Mouse (Mus musculus): ENCODE measurements around the gene Lama1.
"Not testable (repeated sequence)": the region's sequence is repeated elsewhere in the genome, so short reads cannot be mapped to it uniquely, and the experiment has no call there.

Gene Lama1

DNA sequence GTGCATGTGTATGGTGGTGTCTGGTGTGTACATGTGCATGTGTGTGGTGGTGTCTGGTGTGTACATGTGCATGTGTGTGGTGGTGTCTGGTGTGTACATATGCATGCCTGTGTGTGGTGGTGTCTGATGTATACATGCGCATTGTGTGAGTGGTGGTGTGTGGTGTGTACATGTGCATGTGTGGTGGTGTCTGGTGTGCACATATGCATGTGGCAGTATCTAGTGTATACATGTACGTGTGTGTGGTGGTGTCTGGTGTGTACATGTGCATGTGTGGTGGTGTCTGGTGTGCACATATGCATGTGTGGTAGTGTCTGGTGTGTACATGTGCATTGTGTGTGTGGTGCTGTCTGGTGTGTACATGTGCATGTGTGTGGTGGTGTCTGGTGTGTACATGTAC lies 144.4 kb downstream of the Lama1 start:
- DNase-seq = not testable (repeated sequence)

DNA sequence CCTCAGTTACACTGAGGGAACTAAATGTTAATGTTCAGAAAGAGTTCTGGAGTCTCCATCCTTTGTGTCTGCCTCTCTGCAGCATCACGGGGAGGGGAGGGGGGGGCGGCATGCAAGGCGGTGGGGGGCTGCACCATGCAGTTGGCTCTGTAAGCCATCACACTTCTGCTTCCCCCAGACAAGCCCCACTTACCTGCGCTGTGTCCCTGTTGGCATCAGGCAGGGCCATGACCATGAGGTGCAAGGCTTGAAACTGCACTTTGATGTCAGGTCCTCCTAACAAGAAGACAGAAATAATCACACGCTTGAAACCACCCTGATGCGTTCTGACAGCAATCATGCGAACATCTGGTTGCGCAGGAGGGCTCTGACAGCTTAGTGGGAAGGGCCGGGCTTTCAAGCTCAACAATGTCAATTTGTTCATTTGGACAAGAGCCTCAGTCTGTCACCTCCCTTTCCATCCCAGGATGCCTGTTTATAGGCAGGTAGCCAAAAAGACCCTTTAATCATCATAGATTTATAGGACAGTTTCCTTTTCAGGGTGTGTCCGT lies 164.1 kb downstream of the Lama1 start:
- DNase-seq = no peak

DNA sequence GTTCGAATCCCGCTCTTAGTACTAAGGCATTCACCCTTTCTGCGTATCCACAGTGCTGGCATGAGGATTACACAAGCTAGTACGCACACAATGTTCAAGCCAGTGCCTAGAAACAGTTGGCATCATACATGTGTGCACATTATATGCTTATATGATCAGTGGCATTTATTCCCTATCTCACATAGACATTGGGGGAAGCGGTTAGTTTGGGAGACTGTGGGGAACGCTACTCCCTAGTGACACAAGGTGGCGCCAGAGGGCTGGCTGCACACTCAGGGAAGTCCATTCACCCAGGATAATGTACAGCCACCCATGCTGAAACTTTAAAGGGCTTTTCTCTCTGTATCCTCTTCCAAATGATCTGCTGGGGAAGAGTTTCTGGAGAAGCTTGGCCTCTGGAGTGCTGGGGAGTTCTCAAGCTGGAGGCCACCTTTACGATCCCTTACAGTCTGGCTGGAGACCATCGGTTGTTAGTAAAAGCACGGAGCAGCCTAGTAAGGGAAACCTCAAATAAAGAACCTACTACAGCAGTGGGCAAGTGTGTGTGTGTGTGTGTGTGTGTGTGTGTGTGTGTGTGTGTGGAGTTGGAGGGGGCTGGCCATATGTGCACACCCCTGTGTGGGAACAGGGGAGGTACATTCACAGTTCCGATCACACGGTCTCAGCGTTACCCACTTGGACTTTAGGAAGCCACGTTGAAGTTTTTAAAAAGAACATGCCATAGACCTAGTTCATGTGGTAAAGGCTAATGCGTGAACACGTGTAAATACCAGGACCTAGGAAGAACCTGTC lies 164.9 kb downstream of the Lama1 start:
- DNase-seq = peak; percentile 71

DNA sequence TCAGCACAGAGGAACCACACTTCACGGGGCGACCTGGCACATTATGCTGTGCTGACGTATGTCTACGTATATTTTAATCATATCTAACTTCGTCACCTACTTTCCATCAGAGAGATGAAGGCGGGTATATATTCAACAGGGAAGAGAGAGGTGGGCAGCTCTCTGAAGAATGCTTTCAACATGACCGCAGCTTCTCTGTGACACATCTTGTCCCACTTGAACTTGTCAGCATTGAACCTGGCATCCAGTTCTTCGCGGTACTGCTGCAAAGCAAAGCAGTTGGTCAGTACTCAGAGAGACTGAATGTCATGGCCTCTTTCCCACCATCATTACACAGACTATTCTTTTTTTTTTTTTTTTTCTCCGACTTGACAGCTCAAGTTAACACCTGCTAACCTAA lies 167.3 kb downstream of the Lama1 start:
- DNase-seq = no peak

DNA sequence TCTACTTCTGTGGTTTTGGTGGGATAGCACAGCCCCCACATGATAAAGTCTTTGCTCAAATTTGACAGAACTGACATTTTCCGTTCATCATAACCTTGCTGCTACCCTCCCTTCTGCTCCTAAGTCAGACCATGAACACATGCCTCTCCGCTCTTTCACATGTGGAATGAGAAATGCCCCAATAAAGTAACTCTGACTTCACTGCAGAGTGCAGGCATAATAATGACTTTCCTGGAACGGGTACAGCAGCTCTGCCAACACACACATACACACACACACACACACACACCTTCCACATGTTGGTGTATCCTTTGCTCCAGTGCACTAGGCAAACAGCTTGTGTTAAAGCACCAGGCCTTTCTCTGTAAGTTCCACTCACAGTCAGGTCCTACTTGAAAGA lies 167.9 kb downstream of the Lama1 start:
- no peak for DNase-seq

DNA sequence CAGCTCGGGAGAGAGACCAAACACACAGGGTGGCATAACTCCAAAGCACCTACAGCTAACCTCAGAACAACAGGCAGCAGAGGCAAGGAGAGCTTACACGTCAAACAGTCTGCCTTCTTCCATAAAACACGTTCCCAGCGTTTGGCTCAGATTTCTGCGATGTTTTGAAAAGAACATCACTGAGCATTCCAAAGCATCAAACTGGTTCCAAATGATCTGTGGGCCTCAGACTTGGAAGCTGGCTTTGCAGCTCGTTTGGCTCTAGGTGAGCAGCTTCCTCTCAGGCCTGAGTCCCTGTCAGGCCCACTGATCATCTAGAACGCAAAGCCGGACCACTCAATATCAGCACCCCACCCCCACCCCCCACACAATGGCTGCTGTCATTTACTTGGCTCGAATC lies 169.0 kb downstream of the Lama1 start:
- peak; percentile 48 for DNase-seq

DNA sequence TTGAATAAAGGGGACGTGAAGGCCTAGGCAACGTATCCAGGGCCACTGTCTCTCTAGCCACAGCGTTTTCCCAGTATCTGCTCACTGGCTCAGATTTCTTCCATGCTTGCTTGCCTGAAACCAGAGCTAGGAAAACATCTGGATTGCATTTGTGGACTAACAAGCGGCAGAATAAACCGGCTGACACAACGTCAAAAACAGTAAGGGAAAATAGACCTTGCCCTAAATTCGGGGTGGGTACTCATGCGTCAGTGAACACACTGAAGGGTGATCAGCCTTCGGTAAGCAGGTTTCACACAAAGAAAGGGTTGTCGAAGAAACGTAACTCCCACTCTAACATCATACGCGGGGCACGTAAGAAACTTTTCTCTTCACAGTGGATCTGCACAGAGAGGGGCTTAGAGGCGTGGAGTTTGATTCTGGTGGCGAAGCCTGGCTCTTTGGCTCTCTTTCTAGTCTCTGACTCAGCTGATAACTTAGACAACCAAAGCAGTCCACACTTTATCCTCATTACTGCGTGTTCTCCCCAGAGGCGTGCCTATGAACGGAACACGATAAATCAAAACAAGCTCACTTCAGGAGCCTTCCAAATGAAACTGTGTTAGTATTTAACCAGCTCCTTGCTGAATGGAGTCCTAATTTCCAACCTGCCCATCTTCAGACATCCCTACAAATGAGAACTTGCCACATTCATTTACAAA lies 169.6 kb downstream of the Lama1 start:
- no peak for DNase-seq

DNA sequence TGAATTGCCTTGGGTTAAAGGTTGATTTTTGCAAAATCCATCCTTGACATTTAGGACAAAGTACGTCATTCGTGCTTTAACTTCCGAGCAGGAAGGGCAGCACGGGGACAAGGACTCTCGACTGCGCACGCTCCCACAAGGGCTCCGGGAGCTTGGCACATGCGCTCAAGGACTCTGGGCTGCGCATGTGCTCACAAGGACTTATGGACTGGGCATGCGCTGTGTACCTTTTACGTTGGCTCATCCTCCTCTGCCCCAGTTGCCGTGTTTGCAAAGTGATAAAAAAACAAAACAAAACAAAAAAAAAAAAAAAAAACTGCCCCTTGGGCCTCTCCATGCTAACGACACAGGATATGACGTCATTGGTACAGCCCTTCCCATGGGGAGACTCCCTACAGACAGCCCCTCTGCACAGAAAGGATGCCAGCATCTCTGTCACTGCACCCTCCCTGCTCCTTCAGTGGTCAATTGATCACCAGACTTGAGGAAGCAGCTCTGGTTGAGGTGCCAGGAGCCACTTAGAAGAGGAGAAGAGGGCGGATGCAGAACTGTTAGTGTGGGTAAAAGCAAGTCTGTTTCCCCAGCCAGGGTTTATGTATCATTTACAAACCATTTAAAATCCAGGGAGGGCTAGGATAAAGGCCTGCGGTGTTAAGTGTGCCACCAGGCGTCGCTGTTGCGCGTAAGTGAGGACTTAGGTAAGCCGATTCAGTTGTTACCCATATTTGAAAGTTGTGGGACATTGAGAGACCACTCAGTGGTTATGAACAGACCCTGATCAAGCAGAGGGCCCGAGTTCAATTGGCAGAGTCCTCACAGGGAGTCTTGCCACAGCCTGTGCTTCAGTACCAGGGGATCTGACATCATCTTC lies 172.9 kb downstream of the Lama1 start:
- peak; percentile 79 for DNase-seq
